Mouse (Mus musculus): ENCODE data around the gene Gm11627.

DNA sequence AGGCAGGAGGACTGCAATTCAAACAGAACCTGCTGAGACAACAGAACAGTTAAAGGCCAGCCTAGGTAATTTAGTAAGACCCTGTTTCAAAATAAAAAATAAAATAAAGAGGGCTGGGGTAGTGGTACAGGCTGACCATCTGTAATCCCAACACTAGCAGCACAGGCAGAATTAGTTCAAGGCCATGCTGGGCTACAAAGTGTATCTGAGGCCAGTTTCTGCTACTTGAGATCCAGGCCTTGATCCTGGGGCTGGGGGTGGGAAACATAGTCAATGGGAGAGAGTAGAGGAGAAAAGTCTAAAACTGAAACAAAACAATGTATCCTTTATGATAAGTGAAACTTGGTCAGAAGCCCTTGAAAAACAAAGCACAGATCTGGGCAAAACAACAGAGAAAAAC, 28.1 kb downstream of the Gm11627 start:
- TF ChIP-seq EP300 (IDR thresholded peaks at IDR 0.05; ENCODE audit: low read depth) (no peak), CTCF (IDR thresholded peaks at IDR 0.05; ENCODE audit: low read depth) (no peak)
